Mouse (Mus musculus) heart, embryonic 14.5 days (tissue): ENCODE data around the gene Galnt16. TPM values are rescaled to one million over a fixed set of nuclear protein-coding genes. Genes with fewer than 3 reads are reported as not detected.

Source experiments
- ATAC-seq: fragments of 200-750 bp; cut with Nextera tagmentation; 2 replicates; pipeline ENCODE4 v1.8.0; 2017; ENCODE audit warnings: low read depth, moderate TSS enrichment; ENCODE audit not compliant: insufficient number of reproducible peaks, insufficient read depth, low FRiP score
- H3K27ac ChIP-seq, 2 experiments: fragments of 200-500 bp in 1 of 2; fragments of 300-500 bp in 1 of 2; sonication (generic) in 1 of 2; replicated peaks in 1 of 2; 2 replicates each; pipeline ENCODE4 v1.5.1; 2012 to 2014; ENCODE audit warnings: low read depth in 2 of 2, low read length in 2 of 2, control low read depth in 1 of 2, mild to moderate bottlenecking in 1 of 2, mixed read lengths in 1 of 2; ENCODE audit not compliant: control insufficient read depth in 1 of 2, insufficient read depth in 1 of 2
- H3K27me3 ChIP-seq: fragments of 300-500 bp; sonication (generic); 2 replicates; pipeline ENCODE4 v1.6.1; 2014; ENCODE audit warnings: mild to moderate bottlenecking, low read length, control low read depth; ENCODE audit not compliant: control insufficient read depth, insufficient read depth
- H3K36me3 ChIP-seq: fragments of 300-500 bp; sonication (generic); 2 replicates; pipeline ENCODE4 v1.6.1; 2014; ENCODE audit warnings: mild to moderate bottlenecking, control low read depth, low read length, mixed read lengths; ENCODE audit not compliant: control insufficient read depth, insufficient read depth
- H3K4me1 ChIP-seq, 2 experiments: fragments of 200-500 bp in 1 of 2; fragments of 300-500 bp in 1 of 2; sonication (generic) in 1 of 2; 2 replicates each; pipeline ENCODE4 v1.6.1; 2012 to 2014; ENCODE audit warnings: low read length in 2 of 2, control low read depth in 1 of 2, mixed read lengths in 1 of 2; ENCODE audit not compliant: control insufficient read depth in 2 of 2, insufficient read depth in 2 of 2
- H3K4me2 ChIP-seq: fragments of 300-500 bp; sonication (generic); 2 replicates; pipeline ENCODE4 v1.6.1; 2014; ENCODE audit warnings: mild to moderate bottlenecking, low read length
- H3K4me3 ChIP-seq, 2 experiments: fragments of 200-500 bp in 1 of 2; fragments of 300-500 bp in 1 of 2; sonication (generic) in 1 of 2; 2 replicates each; pipeline ENCODE4 v1.5.1; 2012 to 2014; ENCODE audit warnings: low read length in 2 of 2, mild to moderate bottlenecking in 2 of 2, control low read depth in 1 of 2, low read depth in 1 of 2, moderate library complexity in 1 of 2; ENCODE audit not compliant: control insufficient read depth in 1 of 2, insufficient read depth in 1 of 2
- H3K9ac ChIP-seq: fragments of 300-500 bp; sonication (generic); 2 replicates; pipeline ENCODE4 v1.6.1; 2014; ENCODE audit warnings: mild to moderate bottlenecking, low read length
- H3K9me3 ChIP-seq: fragments of 300-500 bp; sonication (generic); 2 replicates; pipeline ENCODE4 v1.6.1; 2016; ENCODE audit warnings: low read length, control low read depth; ENCODE audit not compliant: control insufficient read depth
- WGBS: fragments of 180-500 bp; shearing (Covaris S2); extraction: QIAGEN DNeasy Blood & Tissue Kit; methylation state at CpG from one replicate; pipeline ENCODE4 v1.1.7; 2014; 5-methylcytosine and 5-hydroxymethylcytosine counted together
- polyA plus RNA-seq: library from polyadenylated mRNA; unstranded; fragments of >200 nt; fragmentation: Nextera tagmentation; extraction: Ambion mirVana; gene quantifications from 2 replicates; pipeline ENCODE4 v1.2.1, GENCODE M21; 2014

Gene Galnt16
- polyA plus RNA-seq, 1 experiment from 2014 or later = 2.4 TPM

DNA sequence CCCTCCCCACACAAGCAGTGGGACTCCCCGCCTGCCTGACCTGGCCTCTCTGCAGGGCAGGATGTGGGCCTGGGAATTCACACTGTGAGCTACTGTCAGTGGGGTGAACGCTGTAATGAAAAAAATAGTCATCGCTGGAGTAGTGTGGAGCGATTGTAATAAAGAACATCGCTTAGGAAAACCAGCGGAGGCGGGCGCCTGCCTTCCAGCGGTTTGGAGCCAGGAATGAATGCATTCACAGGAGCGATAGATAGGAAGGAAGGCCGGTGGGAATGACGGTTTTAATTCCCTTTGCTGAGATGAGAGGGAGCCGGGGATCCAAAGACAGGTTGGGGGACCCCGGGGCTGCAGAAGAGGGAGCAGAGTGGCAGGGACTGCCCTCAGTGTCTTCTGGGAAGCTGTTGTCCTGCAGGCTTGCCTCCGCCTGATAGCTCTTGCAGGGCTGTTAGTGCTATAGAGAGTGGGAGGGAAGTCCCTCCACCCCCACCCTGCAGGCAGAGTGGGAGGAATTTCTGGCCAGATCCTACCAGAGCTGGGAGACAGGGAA is 56.8 kb downstream of the Galnt16 start:
- Histone ChIP-seq H3K4me1 (peaks cover 18 to 20% of the 10 kb centered on the region in 2 experiments), H3K4me2 (peak overlapping the region; percentile 57), H3K27ac (peak overlapping the region; percentile 20 to 69), H3K4me3 (peak overlapping the region in 1 of 2 experiments; percentile 18; a peak in 1 of 4 replicates), H3K36me3 (no peaks in the 10 kb centered on the region), H3K27me3 (no peaks in the 10 kb centered on the region), H3K9ac (peak overlapping the region; percentile 47; the same call in 1 of the 2 replicates), H3K9me3 (no peaks in the 10 kb centered on the region)
- no peak; the same call in 1 of the 2 replicates for ATAC-seq
- 9% methylated on average over 15 of the region's 15 CpGs for WGBS

DNA sequence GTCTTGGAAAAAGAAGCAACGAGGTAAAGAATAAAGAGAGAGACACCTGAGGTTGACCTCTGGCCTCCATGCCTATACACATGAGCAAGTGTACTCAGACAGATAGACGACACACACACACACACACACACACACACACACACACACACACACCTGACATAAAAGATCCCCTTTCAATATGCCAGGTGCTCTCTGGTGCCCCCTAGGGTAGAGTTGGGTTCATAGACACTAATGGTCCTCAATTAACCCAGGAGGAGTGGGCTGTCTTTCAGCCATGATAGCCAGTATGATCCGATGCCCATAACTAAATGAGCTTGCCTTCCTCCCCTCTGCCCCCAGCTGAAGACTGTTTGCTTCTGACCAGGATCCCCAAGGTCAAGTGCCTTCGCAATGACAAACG is 59.0 kb downstream of the Galnt16 start:
- no peak overlapping the region for H3K4me3 ChIP-seq

DNA sequence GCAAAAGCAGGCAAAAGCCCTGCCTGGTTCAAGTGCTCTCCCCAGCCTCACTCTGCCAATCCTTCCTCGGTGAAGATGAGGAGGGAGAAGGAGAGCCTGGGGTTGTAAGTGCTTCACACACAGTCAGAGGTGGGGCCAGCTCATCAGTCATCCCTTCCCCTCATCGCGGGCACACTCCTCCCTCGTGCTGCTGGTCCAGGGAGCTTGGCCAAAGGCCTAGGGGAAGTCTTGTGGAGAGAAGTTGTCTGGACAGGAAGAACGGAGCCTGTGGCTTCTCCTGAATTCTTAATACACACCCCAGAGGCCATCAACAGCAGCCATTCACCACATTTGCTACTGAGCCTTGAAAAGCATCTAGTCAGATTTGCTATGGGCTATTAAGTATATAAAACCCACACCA is 63.3 kb downstream of the Galnt16 start:
- Histone ChIP-seq H3K27ac (no peak overlapping the region), H3K4me2 (no peak overlapping the region), H3K36me3 (no peaks in the 10 kb centered on the region), H3K27me3 (no peaks in the 10 kb centered on the region), H3K9ac (no peak overlapping the region), H3K9me3 (no peaks in the 10 kb centered on the region), H3K4me1 (no peaks in the 10 kb centered on the region), H3K4me3 (no peak overlapping the region)
- no peak for ATAC-seq
- 64% methylated on average over 5 of the region's 5 CpGs for WGBS

More for the DNA sequence above, 59.0 kb downstream of the Galnt16 start:
- Histone ChIP-seq H3K9ac (no peak overlapping the region), H3K9me3 (no peaks in the 10 kb centered on the region), H3K4me2 (no peak overlapping the region), H3K36me3 (no peaks in the 10 kb centered on the region), H3K4me1 (peaks cover 18 to 20% of the 10 kb centered on the region in 2 experiments), H3K27me3 (no peaks in the 10 kb centered on the region), H3K27ac (no peak overlapping the region)
- ATAC-seq = no peak
- 76% methylated on average over 5 of the region's 5 CpGs for WGBS

DNA sequence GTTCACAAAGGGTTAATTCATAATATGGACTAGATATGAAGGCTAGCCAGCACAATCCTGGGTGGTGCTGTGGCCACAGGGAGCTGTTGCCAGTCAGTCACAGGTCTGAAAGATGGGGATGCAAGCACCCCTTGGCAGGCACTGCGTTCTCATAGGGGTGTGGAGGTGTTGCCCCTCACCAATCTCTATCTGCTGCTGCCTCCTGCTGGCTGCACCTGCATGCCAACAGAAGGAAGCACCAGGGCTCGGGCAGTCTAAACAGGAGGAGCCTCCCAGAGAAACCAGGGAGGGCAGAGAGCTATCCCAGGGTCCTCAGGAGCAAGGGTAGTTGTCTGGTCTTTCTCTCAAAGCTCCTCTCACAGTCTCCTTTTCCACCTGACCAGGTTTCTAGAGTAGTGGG is 66.9 kb downstream of the Galnt16 start:
- no peak overlapping the region for H3K9ac ChIP-seq
- 27% methylated on average over 2 of the region's 2 CpGs for WGBS
- H3K27me3 ChIP-seq = no peaks in the 10 kb centered on the region
- ATAC-seq = no peak
- H3K27ac ChIP-seq = no peak overlapping the region
- H3K4me1 ChIP-seq = no peaks in the 10 kb centered on the region
- no peaks in the 10 kb centered on the region for H3K9me3 ChIP-seq
- H3K4me3 ChIP-seq = no peak overlapping the region
- no peak overlapping the region for H3K4me2 ChIP-seq
- H3K36me3 ChIP-seq = no peaks in the 10 kb centered on the region

DNA sequence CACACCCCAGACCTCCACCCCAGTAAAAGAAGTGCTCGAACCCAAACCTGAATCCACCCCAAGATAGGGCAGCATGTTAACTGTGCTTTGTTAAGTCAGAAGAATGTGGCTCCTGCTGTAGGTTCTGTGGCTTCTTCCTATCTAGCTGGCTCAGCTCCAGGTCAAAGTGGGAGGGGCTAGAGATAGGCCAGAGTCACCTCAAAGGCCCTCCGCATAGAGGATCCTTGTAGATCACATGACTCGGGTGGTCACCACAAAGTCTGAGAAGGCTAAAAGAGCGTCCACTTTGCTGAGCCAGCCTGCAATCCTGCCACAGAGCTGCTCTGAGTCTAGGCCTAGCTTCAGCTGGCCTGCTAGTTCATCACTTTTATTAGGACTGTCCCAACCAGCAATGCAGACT is 76.1 kb downstream of the Galnt16 start:
- no peak overlapping the region for H3K9ac ChIP-seq
- H3K36me3 ChIP-seq = no peaks in the 10 kb centered on the region
- no peaks in the 10 kb centered on the region for H3K27me3 ChIP-seq
- H3K9me3 ChIP-seq = no peaks in the 10 kb centered on the region
- no peak; the same call in 1 of the 2 replicates for ATAC-seq
- no peak overlapping the region for H3K4me3 ChIP-seq
- peaks cover 14 to 20% of the 10 kb centered on the region in 2 experiments; a peak in 3 of 4 replicates for H3K4me1 ChIP-seq
- no peak overlapping the region for H3K27ac ChIP-seq
- WGBS = 38% methylated on average over 4 of the region's 4 CpGs
- no peak overlapping the region for H3K4me2 ChIP-seq

DNA sequence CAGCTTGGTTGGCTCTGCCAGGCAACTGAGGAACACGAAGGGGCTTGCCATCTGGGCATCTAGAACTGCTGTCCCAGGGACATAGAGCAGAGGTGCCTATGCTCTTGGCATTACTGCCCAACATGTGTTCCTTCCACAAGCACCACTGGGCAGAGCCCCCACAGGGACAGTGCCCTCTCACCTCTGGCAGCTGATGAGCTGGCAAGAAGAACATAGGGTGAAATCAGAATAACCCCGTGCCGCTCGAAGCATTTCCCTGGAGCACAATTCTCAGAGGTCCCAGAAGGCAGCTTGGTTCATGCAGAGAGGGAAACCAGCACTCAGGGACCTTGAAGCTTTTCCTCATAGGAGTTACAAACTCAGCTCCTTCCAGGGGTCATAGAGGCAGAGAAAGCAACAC is 76.7 kb downstream of the Galnt16 start:
- Histone ChIP-seq H3K4me1 (peaks cover 14 to 22% of the 10 kb centered on the region in 2 experiments; a peak in 3 of 4 replicates), H3K9ac (no peak overlapping the region), H3K4me3 (no peak overlapping the region), H3K36me3 (no peaks in the 10 kb centered on the region), H3K4me2 (no peak overlapping the region), H3K27ac (no peak overlapping the region), H3K9me3 (no peaks in the 10 kb centered on the region), H3K27me3 (no peaks in the 10 kb centered on the region)
- 87% methylated on average over 4 of the region's 4 CpGs for WGBS
- no peak for ATAC-seq

DNA sequence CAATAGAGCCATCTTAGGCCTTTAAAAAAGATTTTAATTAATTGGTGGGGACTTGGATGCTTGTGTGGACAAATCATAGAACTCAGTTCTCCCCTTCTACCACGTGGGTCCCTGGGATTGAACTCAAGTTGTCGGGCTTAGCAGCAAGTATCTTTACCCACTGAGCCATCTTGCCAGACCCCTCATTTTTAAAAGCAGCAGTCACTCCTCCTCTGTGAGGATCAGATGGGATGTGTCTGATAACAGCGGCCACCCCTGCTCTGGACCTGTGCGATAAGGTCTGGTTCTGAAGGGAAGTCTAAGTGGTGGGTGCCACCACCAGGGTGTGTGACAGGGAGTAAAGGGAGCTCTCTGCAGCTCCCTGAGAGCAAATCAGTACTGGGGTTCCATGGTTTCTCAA is 77.5 kb downstream of the Galnt16 start:
- no peak for ATAC-seq
- H3K36me3 ChIP-seq = no peaks in the 10 kb centered on the region
- no peak overlapping the region for H3K4me3 ChIP-seq
- H3K9me3 ChIP-seq = no peaks in the 10 kb centered on the region
- no peaks in the 10 kb centered on the region for H3K27me3 ChIP-seq
- peaks cover 14 to 30% of the 10 kb centered on the region in 2 experiments for H3K4me1 ChIP-seq
- no peak overlapping the region for H3K4me2 ChIP-seq
- no peak overlapping the region for H3K9ac ChIP-seq
- no peak overlapping the region for H3K27ac ChIP-seq
- WGBS = 85% methylated on average over 4 of the region's 4 CpGs

DNA sequence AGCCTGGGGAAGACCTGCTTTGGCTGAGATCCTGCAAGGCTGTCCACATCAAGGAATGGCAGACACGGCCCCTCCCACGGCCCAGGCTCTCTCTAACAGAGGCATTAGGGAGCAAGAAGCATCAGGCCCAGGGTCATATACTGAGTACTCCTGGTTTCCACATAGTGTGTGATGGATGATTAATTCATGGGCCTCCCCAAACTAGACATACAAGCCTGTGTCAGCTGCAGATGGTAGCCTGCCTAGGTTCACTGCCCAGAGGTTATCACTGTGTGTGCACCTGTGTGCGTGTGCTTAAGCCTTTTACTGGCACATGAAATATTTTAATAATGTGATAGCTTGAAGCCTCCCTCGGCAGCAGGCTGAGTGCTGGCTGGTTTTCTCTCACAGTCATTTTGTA is 77.9 kb downstream of the Galnt16 start:
- no peak for ATAC-seq
- no peaks in the 10 kb centered on the region for H3K27me3 ChIP-seq
- H3K36me3 ChIP-seq = no peaks in the 10 kb centered on the region
- no peaks in the 10 kb centered on the region for H3K9me3 ChIP-seq
- H3K27ac ChIP-seq = no peak overlapping the region
- H3K4me2 ChIP-seq = no peak overlapping the region
- H3K4me3 ChIP-seq = no peak overlapping the region
- 59% methylated on average over 4 of the region's 4 CpGs for WGBS
- peaks cover 14 to 31% of the 10 kb centered on the region in 2 experiments for H3K4me1 ChIP-seq
- H3K9ac ChIP-seq = no peak overlapping the region
